Mouse (Mus musculus) C2C12 (cell line): ENCODE data around the gene Islr.

Experiments
- CEBPB ChIP-seq: IDR thresholded peaks from one replicate; pipeline ENCODE4 v1.6.1; 2011; ENCODE audit warnings: low read depth, mild to moderate bottlenecking, control low read depth, moderate library complexity
- CTCF ChIP-seq: IDR thresholded peaks from one replicate; pipeline ENCODE4 v1.5.1; 2011; ENCODE audit not compliant: control insufficient read depth, insufficient read depth, insufficient read length
- FOSL1 ChIP-seq: IDR thresholded peaks from one replicate; pipeline ENCODE4 v1.8.0; 2011; ENCODE audit warnings: mild to moderate bottlenecking, low read length; ENCODE audit not compliant: poor library complexity, insufficient read depth, severe bottlenecking
- MAX ChIP-seq: IDR thresholded peaks from one replicate; pipeline ENCODE4 v1.6.1; 2011; ENCODE audit warnings: mild to moderate bottlenecking, control low read depth
- MYOD1 ChIP-seq: IDR thresholded peaks from one replicate; pipeline ENCODE4 v1.6.1; 2011; ENCODE audit warnings: low read depth; ENCODE audit not compliant: control insufficient read depth, insufficient read length
- MYOG ChIP-seq: IDR thresholded peaks from one replicate; pipeline ENCODE4 v1.6.1; 2011; ENCODE audit not compliant: control insufficient read depth, insufficient read length; ENCODE audit errors: extremely low read depth
- USF1 ChIP-seq: IDR thresholded peaks from one replicate; pipeline ENCODE4 v1.6.1; 2011; ENCODE audit warnings: low read depth, mild to moderate bottlenecking, control low read depth, moderate library complexity

GRCm38 (mm10) chr9:58199381-58200269 is 4.5 kb downstream of the Islr start:
- TF ChIP-seq CTCF: no peak
- TF ChIP-seq CEBPB: no peak
- no peak for TF ChIP-seq MAX
- no peak for TF ChIP-seq MYOD1
- TF ChIP-seq FOSL1: no peak
- no peak for TF ChIP-seq USF1
- no peak for TF ChIP-seq MYOG
